8 mouse cellular contexts compared by ENCODE assay signal in genomic region chr14:118088437-118089207, GRCm38 (mm10). TPM values are rescaled to one million over a fixed set of nuclear protein-coding genes. Genes with fewer than 3 reads are reported as not detected.
A peak's percentile ranks its signal among the peaks of the same experiment; 100 is the strongest.
DNase-seq lines count a peak whose midpoint lies in the region; ATAC-seq and TF ChIP-seq lines count a peak whose summit lies in the region.

No protein-coding gene starts in this region.

- DNase-seq in adrenal gland, postnatal 14 days, result peak; percentile 46
- DNase-seq in adrenal gland, adult (ENCODE audit: inconsistent age in 2 of 2, low spot score in 1 of 2), result no peak
- DNase-seq in forebrain, embryonic 10.5 days (ENCODE audit: extremely low spot score, low spot score), result no peak
- DNase-seq in intestine, embryonic 14.5 days (ENCODE audit: low spot score), result no peak
- DNase-seq in Muller cell, postnatal 12 days (ENCODE audit: inconsistent ontology term), result no peak
- no peak for DNase-seq in right cerebral cortex, adult 2 months (ENCODE audit: low spot score in 2 of 2)

- H3K4me3 ChIP-seq in E14TG2a.4 (replicated peaks; ENCODE audit: low read length), result peak overlapping the region; percentile 89
- H3K4me3 ChIP-seq in forebrain, embryonic 10.5 days, result peak overlapping the region; percentile 76
- peak overlapping the region; percentile 79 for H3K4me3 ChIP-seq in intestine, embryonic 14.5 days (ENCODE audit: low read depth, low read length)
- H3K4me3 ChIP-seq in megakaryocyte, embryonic 14.5 days (replicated peaks), result peak overlapping the region; percentile 93

- H3K4me1 ChIP-seq in E14TG2a.4 (replicated peaks; ENCODE audit: low read depth, low read length), result peaks cover 22% of the 10 kb centered on the region
- H3K4me1 ChIP-seq in forebrain, embryonic 10.5 days, result peaks cover 41% of the 10 kb centered on the region
- H3K4me1 ChIP-seq in intestine, embryonic 14.5 days (replicated peaks; ENCODE audit: control insufficient read depth, insufficient read depth, low read length), result peaks cover 6% of the 10 kb centered on the region; the same call in 1 of the 2 replicates
- peaks cover 16% of the 10 kb centered on the region for H3K4me1 ChIP-seq in megakaryocyte, embryonic 14.5 days

- H3K27me3 ChIP-seq in E14TG2a.4 (ENCODE audit: insufficient read depth, low read length), result peaks cover 3% of the 10 kb centered on the region; the same call in 1 of the 2 replicates
- peaks cover 67% of the 10 kb centered on the region for H3K27me3 ChIP-seq in forebrain, embryonic 10.5 days (ENCODE audit: poor library complexity, severe bottlenecking)
- no peaks in the 10 kb centered on the region for H3K27me3 ChIP-seq in intestine, embryonic 14.5 days (replicated peaks; ENCODE audit: control insufficient read depth, insufficient read depth, low read length)
- H3K27me3 ChIP-seq in megakaryocyte, embryonic 14.5 days (replicated peaks), result peaks cover 9% of the 10 kb centered on the region

- ATAC-seq in intestine, embryonic 14.5 days (replicated peaks; ENCODE audit: low FRiP score, low TSS enrichment, low read depth), result peak; percentile 66

- H3K36me3 ChIP-seq in E14TG2a.4 (ENCODE audit: insufficient read depth, low read length), result no peaks in the 10 kb centered on the region
- H3K36me3 ChIP-seq in forebrain, embryonic 10.5 days (replicated peaks), result no peaks in the 10 kb centered on the region
- no peaks in the 10 kb centered on the region for H3K36me3 ChIP-seq in intestine, embryonic 14.5 days (ENCODE audit: control insufficient read depth, insufficient read depth, low read length)
- H3K36me3 ChIP-seq in megakaryocyte, embryonic 14.5 days (replicated peaks; ENCODE audit: low read length), result no peaks in the 10 kb centered on the region

- H3K9ac ChIP-seq in intestine, embryonic 14.5 days (ENCODE audit: low read length), result peak overlapping the region; percentile 41

- no peak for TF ChIP-seq CTCF in E14TG2a.4 (conservative IDR thresholded peaks at IDR 0.05; ENCODE audit: low read length)

- H3K9me3 ChIP-seq in E14TG2a.4 (ENCODE audit: low read length), result peaks cover under 1% of the 10 kb centered on the region; the same call in 1 of the 2 replicates
- H3K9me3 ChIP-seq in forebrain, embryonic 10.5 days, result no peaks in the 10 kb centered on the region
- no peaks in the 10 kb centered on the region for H3K9me3 ChIP-seq in intestine, embryonic 14.5 days (ENCODE audit: control insufficient read depth, low read length)
- no peaks in the 10 kb centered on the region for H3K9me3 ChIP-seq in megakaryocyte, embryonic 14.5 days

- WGBS in forebrain, embryonic 10.5 days, result 12% methylated on average over 22 of the region's 22 CpGs
- 11% methylated on average over 22 of the region's 22 CpGs for WGBS in intestine, embryonic 14.5 days

- peak overlapping the region; percentile 83 for H3K27ac ChIP-seq in forebrain, embryonic 10.5 days
- H3K27ac ChIP-seq in intestine, embryonic 14.5 days (ENCODE audit: low read depth), result peak overlapping the region; percentile 57

- H3K4me2 ChIP-seq in intestine, embryonic 14.5 days (ENCODE audit: low read length), result peak overlapping the region; percentile 65

RNA-seq across cellular contexts. Expression of gene Dct, which starts 36.6 kb away (rescaled TPM):
- total RNA-seq in adrenal gland, postnatal 14 days (2021), result not detected in 2 replicates
- 7.4 and 10.6 TPM in 2 replicates for polyA plus RNA-seq in forebrain, embryonic 10.5 days (2016; fragmentation: Nextera tagmentation; extraction: Ambion mirVana)
- 1.1 and 1.4 TPM in 2 replicates for polyA plus RNA-seq in intestine, embryonic 14.5 days (2014; fragmentation: Nextera tagmentation; extraction: Ambion mirVana)
- not detected in 2 replicates for polyA plus RNA-seq in megakaryocyte, embryonic 14.5 days (2012; ENCODE audit: insufficient read depth, low replicate concordance)

RNA-seq across cellular contexts. Expression of gene Tgds, which starts 43.9 kb away (rescaled TPM):
- 22.0 and 22.4 TPM in 2 replicates for total RNA-seq in adrenal gland, postnatal 14 days (2021)
- 28.4 and 30.6 TPM in 2 replicates for polyA plus RNA-seq in forebrain, embryonic 10.5 days (2016; fragmentation: Nextera tagmentation; extraction: Ambion mirVana)
- 32.9 and 34.3 TPM in 2 replicates for polyA plus RNA-seq in intestine, embryonic 14.5 days (2014; fragmentation: Nextera tagmentation; extraction: Ambion mirVana)
- polyA plus RNA-seq in megakaryocyte, embryonic 14.5 days (2012; ENCODE audit: insufficient read depth, low replicate concordance), result 5.5 TPM in 1 of 2 replicates, not detected in the other

RNA-seq across cellular contexts. Expression of gene Gpr180, which starts 48.3 kb away (rescaled TPM):
- total RNA-seq in adrenal gland, postnatal 14 days (2021), result 25.3 and 26.0 TPM in 2 replicates
- polyA plus RNA-seq in forebrain, embryonic 10.5 days (2016; fragmentation: Nextera tagmentation; extraction: Ambion mirVana), result 36.8 and 37.7 TPM in 2 replicates
- polyA plus RNA-seq in intestine, embryonic 14.5 days (2014; fragmentation: Nextera tagmentation; extraction: Ambion mirVana), result 52.2 and 54.4 TPM in 2 replicates
- polyA plus RNA-seq in megakaryocyte, embryonic 14.5 days (2012; ENCODE audit: insufficient read depth, low replicate concordance), result 3.0 and 3.2 TPM in 2 replicates
